Mouse (Mus musculus): ENCODE data around the gene Cdkn3.
"Not testable (repeated sequence)": the region's sequence is repeated elsewhere in the genome, so short reads cannot be mapped to it uniquely, and the experiment has no call there.

Gene Cdkn3

DNA sequence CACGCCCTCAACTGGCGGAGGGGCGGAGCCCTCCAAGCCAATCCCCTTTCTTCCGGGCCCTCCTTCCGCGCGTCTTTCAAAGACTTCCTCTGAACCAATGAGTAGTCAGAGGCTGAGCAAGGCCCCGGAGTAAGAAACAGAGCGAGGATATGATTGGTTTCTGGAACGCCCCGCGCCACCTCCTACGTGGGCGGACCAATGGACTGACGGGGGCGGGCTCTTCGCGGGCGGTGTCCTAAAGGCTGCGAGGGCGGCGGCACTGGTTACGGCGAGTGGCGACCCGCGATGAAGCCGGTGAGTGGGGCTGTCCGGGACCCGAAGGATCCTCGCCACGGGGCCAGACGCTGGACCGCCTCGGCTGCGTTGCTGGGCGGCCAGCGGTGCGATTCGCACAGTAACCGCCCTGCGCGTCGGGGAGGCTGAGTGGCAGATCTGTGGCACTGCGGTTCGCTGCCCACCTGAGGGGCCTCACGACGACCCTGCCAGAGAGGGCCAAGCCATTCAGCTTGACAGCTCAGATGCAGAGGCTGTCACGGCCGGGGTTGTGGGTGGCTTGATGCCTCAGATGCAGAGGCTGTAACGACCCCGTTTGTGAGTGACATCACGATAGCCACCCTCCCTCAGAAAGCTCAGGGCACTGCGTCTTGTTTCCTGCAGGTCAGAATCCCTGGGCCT, at the start of gene Cdkn3:
TSS of gene Cdkn3 (plus strand) at position 187 of the 675 bp plus-strand sequence.
- DNase-seq (ENCODE audit: low spot score): peak; percentile 93

DNA sequence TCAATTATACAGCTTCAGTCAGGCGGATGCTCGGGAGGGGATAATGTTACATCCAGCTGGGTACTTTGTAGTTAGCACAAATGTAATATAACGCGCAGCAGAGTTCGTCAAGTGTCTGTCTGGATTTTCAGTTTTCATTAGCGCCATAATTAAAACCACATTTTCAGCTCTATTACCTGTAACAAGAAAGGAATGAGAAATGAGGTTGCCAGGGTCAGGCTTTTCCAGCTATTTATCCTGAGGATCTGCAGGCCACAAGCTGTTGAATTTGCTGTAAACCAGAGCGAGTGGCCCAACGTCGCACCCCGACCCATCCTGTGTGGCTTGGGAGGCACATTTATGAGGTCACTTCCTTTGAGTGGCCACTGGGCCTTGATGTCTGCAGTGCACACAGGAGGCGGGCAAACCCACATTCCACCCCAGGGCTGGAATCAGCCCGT, 41.8 kb upstream of the Cdkn3 start:
- DNase-seq (ENCODE audit: low spot score): no peak

DNA sequence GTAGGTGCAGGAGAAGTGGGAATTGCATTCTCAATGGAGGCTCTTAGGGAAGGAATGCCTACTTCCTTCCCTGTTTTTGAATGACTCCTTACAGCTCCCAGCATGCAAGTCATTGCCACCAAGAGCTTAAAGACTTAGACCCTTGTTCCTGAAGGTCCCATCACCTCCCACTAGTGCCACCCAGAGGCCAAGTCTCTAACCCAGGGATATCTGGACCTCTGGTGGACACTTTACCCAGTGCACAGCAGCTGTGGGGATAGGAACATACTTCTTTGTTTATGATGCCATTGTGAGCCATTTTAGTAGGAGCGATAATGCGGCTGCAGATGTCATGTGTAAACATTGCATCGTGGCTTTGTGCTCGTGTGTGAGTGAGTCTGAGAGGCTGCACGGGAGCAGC, 38.3 kb upstream of the Cdkn3 start:
- DNase-seq (ENCODE audit: low spot score): peak; percentile 56

DNA sequence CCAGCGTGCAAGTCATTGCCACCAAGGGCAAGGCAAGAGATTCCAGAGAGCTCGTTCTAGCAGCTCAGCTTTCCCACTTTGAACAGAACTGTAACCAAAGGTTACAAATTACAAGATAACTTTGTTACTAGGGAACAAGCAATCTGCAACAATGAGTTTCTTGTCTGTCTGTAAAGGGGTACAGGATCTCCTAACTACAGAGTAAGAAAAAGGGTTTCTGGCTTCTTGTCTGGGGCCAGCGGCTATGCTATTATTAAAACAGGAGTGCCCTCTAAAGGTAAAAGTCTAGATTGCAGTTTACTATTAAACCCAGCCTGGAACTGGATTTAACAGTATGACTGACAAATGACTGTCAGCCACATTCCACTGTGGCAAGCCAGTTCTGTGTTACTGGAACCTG, 36.5 kb upstream of the Cdkn3 start:
- DNase-seq (ENCODE audit: low spot score): no peak

DNA sequence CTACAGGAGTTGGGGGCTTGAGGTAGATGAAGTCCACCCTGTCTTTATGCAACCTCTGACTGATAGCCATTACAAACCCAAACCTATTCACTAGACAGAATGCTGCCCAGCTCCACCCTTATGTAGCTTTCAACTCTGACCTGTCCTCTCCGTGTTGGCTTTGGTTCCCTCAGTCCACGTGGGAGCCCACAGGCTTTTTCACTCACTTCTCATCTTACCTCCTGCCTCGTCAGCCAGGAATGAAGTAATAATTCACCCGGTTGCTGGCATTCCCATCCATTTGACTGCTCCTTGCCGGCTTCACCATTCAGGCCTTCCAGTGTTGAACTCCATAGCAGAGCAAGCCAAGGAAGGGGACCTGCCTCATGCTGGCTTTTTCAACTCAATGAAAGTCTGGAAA, 35.4 kb upstream of the Cdkn3 start:
- no peak for DNase-seq (ENCODE audit: low spot score)

DNA sequence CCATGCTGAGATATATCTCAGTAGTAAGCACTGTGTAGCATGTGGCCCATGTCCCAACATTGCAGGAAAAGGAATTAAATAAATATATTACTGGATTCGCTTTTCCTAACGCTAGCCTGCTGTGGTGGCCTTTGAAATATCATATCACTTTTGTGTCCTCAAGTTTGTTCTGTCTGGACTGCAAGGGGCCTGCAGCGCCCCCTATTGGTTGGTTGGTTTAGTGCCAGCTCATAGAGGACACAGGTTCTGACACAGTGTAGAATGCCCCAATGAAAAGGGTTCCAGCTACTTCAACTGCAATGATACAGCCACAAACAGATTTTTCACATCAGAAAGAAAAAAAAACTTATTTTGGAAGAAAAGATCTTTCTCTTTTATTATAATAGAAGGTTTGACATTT, 34.6 kb upstream of the Cdkn3 start:
- DNase-seq (ENCODE audit: low spot score): no peak

DNA sequence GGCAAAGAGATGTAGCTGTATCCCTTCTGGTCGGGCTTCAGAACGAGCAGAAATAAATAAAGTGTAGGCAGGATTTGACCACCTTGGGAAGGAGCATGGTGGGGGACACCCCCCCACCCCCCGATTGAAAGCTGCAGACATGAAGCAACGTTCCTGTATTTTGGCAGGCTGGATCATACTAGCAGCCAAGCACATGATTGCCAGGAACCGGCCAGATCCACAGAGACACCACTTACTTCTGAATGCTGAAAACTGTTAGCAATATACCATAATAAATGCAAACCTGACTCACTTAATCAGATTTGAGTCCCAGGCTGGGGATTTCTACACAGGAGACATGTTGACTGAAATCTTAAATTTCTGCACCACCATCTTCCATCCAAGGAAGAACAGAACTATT, 26.1 kb upstream of the Cdkn3 start:
- no peak for DNase-seq (ENCODE audit: low spot score)

DNA sequence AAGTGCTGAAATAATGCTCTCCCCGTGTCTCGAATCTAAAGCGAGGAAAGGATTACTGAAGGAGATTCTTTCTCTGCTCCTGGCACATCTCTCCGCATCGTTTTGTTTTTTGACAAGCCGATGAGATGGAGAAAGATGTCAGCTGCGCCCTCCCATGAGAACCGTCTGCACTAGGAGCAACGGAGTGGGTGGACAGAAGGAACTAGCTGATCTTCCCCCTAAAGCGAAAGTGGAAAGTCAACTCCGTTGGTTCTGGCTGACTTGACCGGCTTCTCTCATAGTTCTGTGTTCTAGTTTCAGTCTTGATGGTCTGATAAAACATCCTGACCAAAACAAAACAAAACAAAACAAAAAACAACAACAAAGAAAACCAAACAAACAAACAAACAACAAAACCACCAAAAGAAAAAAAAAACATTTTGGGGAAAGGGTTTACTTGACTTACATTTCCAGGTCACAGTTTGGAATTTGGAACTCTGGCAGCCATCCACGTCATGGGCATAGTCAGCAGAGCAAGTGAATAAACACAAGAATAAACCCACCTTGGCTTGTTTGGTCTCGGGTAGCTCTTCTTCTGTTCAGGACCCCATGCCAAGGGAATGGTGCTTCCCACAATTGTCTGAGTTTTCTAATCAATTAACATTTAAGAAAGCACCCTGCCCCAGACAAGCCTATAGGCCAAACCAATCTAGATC, 25.4 kb upstream of the Cdkn3 start:
- no peak for DNase-seq (ENCODE audit: low spot score)

DNA sequence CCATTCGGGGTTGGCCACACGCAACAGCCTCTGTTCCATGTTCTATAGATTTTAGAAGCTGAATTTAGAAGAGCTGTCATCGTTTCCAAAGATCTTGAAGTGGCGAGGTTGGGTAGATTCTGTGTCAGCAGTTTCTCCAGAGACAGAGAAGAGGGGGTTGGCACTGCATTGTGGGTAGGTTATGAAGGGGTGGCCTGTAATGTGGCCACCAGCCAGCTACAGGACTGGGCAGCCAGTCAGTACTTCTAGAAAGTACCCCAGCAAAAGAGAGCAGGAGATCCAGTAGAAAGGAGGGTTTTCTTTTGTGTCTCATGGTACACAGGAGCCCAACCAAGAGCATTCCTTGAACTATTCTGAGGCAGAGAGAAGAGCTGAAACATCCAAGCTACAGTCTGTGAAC, 24.0 kb upstream of the Cdkn3 start:
- no peak for DNase-seq (ENCODE audit: low spot score)

DNA sequence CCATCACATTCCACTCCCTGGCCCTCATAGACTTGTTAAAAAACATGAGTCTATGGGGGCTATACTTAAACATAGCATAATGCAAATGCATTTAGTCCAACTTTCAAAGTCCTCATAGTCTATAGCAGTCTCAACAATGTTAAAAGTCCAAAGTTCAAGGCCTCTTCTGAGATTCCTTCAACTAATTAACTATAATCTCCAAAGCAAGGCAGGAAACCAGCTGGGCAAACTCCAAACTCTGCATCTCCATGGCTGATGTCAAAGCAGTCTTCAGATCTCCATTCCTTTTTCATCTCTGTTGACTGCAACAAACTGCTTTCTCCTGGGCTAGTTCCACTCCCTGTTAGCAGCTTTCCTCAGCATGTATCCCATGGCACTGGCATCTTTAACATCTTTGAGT, 23.0 kb upstream of the Cdkn3 start:
- not testable (repeated sequence) for DNase-seq (ENCODE audit: low spot score)

DNA sequence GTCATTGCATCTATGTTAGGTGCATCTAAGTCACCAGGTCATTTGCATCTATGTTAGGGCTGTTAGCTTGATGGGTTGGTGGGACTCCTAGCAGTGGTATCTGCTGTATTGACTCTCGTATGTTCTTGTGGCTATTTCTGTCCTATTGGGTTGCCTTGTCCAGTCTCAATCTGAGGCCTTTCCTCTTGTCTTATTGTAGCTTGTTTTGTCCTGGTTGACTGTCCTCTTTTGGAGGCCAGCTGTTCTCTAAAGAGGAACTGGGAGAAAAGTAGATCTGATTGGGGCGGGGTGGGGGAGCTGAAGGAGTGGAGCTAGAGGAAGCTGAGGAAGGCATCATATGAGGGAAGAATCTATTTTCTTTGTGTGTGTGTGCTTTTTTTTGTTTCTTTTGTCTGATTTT, 17.7 kb upstream of the Cdkn3 start:
- DNase-seq (ENCODE audit: low spot score): no peak

DNA sequence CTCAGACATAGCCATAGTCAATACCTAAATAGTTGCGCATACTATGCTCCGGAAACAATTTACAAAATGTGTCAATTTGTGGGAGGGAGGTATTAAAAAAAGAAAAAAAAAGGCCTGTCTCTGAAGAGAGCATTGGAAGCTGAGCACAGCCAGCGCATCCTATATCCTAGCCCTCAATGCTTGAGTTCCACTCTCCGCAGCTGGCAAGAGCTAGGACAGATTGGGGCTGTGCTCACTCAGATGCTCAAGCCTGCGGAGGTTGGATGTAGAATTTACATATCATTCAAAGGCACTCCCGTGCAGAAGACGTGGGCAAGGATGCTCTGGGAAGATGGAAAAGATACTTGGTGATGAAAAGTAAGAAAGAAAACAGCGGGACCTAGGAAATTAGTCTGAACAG, 14.9 kb upstream of the Cdkn3 start:
- no peak for DNase-seq (ENCODE audit: low spot score)

DNA sequence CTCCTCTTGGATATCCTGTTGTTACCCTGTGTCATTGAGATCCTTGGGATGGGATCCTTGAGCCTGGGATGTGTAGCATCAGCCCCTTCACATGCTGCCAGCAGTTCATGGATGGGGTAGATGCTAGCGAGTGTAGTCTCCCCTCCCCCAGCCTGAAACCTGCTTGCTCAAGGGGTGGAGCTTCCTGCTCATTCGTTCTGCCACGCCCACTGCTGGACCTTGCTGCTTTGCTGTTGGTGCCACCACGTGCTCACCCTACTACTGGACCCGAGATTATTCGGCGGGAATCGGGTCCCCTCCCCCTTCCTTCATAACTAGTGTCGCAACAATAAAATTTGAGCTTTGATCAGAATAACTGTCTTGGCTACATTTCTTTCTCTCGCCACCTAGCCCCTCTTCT, 6.0 kb upstream of the Cdkn3 start:
- DNase-seq (ENCODE audit: low spot score): not testable (repeated sequence)

DNA sequence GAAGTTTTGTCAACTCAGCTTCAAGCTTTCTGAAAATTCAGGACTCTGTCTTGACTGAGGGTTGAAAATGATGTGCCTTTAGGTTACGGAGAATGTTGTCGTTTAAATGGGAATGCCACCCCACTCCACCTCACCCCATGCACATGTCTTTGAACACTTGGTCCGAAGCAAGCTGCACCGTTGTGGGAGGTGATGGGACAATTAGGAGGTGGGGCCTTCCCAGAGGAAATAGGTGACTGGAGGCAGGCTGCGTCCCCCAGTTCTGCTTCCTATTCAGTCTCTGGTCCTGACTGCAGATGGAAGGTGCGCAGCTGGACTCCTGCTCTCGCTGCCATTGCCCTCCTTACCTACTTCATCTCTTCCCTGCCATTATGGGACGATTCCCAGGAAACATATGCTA, 4.5 kb upstream of the Cdkn3 start:
- no peak for DNase-seq (ENCODE audit: low spot score)

DNA sequence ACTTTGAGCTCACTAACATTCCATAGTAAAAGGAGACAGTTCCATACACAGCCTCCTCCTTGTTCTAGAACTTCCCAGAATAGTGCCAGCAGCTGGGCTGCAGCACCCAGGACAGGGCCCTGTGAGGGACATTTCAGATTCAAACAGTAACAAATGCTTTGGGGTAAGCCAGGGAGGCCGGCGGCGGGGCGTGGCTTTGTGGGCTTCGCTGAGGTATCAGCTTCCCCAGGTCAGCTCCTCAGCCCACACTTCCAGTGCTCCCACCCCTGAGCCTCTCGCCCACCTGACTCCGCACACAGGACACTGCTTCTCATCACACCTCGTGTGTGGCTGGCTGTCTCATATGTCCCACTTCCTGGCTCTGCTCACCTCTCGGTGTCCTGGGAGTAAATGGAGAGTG, 2.6 kb upstream of the Cdkn3 start:
- DNase-seq (ENCODE audit: low spot score): no peak

DNA sequence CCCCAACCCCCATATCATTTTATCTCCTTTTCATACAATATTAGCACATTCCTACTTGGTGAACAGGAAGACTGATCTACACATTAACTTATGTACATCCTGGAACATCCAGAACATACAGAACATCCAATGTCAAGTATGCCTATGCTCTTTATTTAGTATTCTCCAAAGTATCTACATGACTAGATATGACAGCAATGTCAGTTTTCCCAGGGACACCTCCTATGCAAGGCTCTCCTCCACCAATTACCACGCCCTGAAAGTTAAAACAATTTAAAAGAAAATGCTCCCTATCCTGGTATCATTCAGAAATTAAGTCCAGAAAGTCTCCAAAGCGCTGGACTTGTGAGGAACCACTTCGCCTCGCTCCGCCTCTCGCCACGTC, 379 bp upstream of the Cdkn3 start:
- DNase-seq (ENCODE audit: low spot score): no peak

DNA sequence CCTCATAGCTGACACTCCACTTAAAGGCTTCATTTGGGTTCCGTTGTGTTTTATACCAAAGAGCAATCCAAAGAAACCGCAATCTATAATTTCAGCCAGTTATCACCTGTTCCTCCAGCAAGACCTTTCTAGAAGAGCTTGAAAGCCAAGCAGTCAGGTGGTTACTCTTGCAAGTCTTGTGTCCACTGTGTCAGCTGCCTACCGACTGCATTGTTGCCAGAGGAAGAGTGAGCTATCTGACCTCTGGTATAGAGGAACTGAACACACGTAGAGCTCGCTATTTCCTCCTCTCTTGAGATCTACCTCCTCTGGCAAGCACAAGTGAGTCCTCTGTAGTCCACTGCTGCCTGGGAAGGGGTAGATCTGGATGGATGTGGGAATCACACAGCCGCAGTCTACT, 845 bp downstream of the Cdkn3 start:
- no peak for DNase-seq (ENCODE audit: low spot score)

DNA sequence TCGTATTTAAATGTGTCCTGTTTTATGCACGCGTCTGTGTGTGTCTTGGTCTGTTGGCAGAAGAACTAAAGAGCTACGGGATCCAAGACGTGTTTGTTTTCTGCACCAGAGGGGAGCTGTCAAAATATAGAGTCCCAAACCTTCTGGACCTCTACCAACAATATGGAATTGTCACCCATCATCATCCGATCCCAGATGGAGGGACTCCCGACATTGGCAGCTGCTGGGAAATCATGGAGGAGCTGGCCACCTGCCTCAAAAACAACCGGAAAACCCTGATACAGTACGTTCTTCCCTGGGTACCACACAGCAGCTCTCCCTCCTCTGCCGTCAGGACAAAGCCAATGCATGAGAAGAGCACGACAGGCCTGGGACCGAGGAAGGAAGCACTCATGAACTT, 6.8 kb downstream of the Cdkn3 start:
- no peak for DNase-seq (ENCODE audit: low spot score)

DNA sequence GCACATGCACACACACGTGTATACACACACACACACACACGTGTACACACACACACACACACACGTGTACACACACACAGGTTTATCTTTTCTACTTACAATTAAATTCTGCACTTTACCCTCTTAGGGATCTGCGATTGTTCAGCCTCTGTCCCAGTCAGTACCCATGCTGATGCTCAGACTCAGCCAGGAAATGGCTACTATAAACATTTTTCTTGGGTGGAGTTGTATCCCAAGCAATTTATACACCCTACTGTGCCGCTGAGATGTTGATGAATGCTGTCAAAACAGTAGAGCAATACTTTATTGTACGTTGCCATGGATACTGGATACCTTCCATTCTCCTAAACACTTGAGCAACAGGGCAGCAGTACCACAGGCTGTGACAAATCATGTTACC, 9.7 kb downstream of the Cdkn3 start:
- no peak for DNase-seq (ENCODE audit: low spot score)

DNA sequence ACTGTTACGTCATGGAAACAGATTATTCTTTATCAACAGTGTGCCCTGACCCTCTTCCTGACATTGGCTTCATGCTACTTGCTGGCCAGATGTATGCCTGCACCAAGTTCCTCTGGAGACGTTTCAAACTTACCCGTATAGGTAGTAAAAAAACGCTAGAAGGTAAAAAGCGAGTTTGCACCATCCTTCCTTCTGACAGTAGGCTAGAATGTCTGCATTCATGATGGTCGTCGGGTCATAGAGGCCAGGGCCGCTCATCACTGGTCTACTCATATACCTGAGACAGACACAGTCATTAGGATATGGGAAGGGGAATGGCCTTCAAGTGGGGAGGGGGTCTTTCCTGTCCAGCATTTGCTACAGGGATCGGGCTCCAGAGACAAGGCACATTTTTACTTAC, 18.4 kb downstream of the Cdkn3 start:
- no peak for DNase-seq (ENCODE audit: low spot score)

DNA sequence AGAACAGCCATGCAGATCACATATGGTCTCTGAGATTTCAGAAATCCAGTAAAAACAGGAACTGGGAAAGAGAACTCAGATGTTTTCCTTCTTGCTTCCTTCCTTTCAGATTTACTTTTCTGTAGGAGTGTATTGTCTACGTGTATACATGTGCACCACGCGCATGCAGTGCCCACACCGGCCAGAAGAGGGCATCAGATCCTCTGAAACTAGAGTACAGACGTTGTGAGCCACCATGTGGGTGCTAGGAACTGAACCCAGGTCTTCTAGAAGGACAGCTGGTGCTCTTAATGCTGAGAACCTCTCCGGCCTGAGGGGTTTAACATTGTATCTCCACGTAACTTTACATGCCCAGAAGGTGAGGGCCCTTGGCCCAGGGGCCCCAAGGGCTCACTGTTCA, 18.9 kb downstream of the Cdkn3 start:
- DNase-seq (ENCODE audit: low spot score): no peak

DNA sequence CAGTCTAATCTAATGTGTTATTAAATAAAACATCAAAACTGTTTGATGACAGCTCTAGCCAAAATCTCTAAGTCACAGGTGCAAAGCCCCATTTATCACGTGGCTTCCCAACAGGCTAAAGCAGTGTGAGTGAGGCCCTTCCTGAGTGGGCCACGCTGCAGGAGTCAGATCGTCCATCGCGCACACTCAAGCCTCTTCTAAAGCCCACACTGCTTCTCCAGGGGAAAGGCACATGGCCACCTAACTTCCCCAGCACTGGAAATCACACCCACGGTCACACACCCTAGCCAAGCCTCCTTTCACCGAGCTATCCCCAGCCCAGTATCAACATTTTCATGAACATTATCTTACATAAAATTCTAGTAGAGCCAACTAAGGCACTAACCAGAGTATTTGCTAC, 20.7 kb downstream of the Cdkn3 start:
- no peak for DNase-seq (ENCODE audit: low spot score)

DNA sequence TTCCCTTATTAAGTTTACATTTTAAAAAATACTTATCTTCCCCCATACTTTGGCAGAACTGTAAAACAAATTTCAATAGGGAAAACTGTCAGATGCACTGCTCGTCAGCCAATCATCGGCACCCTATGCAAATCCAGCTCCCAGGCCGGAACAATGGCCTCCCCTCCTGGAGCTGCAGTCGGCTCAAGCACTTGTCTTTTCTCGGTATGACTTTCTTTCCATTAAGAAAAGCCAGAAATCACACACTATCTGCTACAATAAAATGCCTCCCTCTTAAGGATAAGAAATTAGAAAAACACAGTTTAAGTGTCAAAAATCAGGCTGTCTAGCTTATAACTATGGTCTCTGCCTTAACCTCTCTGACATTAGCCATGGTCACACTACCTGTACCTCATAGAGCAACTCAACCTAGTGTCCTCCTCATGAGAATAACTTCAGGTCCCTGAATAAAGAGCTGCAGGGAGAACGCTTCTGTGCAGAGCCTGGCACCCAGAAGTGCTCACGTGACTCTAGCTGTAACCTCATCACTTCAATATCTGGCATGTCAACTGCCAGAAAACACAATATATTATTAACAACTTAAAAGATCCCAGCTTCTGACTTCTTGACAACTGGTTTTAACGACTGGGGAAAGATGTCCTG, 22.0 kb downstream of the Cdkn3 start:
- no peak for DNase-seq (ENCODE audit: low spot score)
